Comparison of ENCODE assay signal across 17 mouse cellular contexts in genomic region chr1:167363322-167363721, GRCm38 (mm10).
"Had no signal": no experiment of that assay in that cellular context is flagged by ENCODE, and none has a peak within 500 bp of the region (broad histone marks: within the 10 kb centered on the region; RNA-seq: fewer than 3 reads in every experiment).

No protein-coding gene starts in this region.

- H3K27ac ChIP-seq: kidney, postnatal 0 days; left cerebral cortex, adult 2 months; liver, embryonic 13.5 days; midbrain, embryonic 12.5 days; midbrain, embryonic 15.5 days; stomach, postnatal 0 days had no signal

- H3K27me3 ChIP-seq: liver, embryonic 13.5 days; midbrain, embryonic 12.5 days; midbrain, embryonic 15.5 days had no signal

- DNase-seq: layer of hippocampus, postnatal 36 days; liver, embryonic 13.5 days; lung, adult 2 months; lung, postnatal 14 days; lung, postnatal 4 days; right cerebral cortex, adult 18-20 months; right cerebral cortex, postnatal 14 days; right cerebral cortex, postnatal 4 days; thymus, adult 2 months; thymus, postnatal 14 days; thymus, postnatal 4 days had no signal

- H3K4me2 ChIP-seq: liver, embryonic 13.5 days; midbrain, embryonic 12.5 days; midbrain, embryonic 15.5 days had no signal

- H3K4me1 ChIP-seq: midbrain, embryonic 12.5 days; midbrain, embryonic 15.5 days had no signal

- ATAC-seq: midbrain, embryonic 15.5 days had no signal

- H3K4me3 ChIP-seq: left cerebral cortex, adult 2 months; liver, embryonic 13.5 days; midbrain, embryonic 12.5 days; midbrain, embryonic 15.5 days; myocyte had no signal

- H3K9ac ChIP-seq: liver, embryonic 13.5 days; midbrain, embryonic 12.5 days; midbrain, embryonic 15.5 days had no signal

- H3K9me3 ChIP-seq: liver, embryonic 13.5 days; midbrain, embryonic 12.5 days; midbrain, embryonic 15.5 days had no signal
